Mouse (Mus musculus): ENCODE measurements around the gene Abcf2.

Abcf2 gene

GRCm38 (mm10) chr5:24601911-24602750 lies 24.9 kb upstream of the Abcf2 start:
- DNase-seq (ENCODE audit: low spot score in 2 of 2), result no peak

GRCm38 (mm10) chr5:24601071-24601835 lies 24.0 kb upstream of the Abcf2 start:
- no peak for DNase-seq (ENCODE audit: low spot score in 2 of 2)

GRCm38 (mm10) chr5:24600236-24600635 lies 23.0 kb upstream of the Abcf2 start:
- DNase-seq (ENCODE audit: low spot score in 2 of 2), result no peak

- DNase-seq (ENCODE audit: low spot score in 2 of 2), result no peak
Observed at GRCm38 (mm10) chr5:24599137-24599536, 21.9 kb upstream of the Abcf2 start.

- peak; percentile 45 to 85 for DNase-seq (ENCODE audit: low spot score in 2 of 2)
Observed at GRCm38 (mm10) chr5:24598570-24599006, 21.3 kb upstream of the Abcf2 start.

- DNase-seq (ENCODE audit: low spot score in 2 of 2), result no peak
Observed at GRCm38 (mm10) chr5:24597901-24598569, 20.8 kb upstream of the Abcf2 start.

- peak; percentile 73 to 85 for DNase-seq (ENCODE audit: low spot score in 2 of 2)
Observed at GRCm38 (mm10) chr5:24597221-24597728, 20.0 kb upstream of the Abcf2 start.

GRCm38 (mm10) chr5:24596519-24597171 lies 19.4 kb upstream of the Abcf2 start:
- no peak for DNase-seq (ENCODE audit: low spot score in 2 of 2)

GRCm38 (mm10) chr5:24595786-24596380 lies 18.6 kb upstream of the Abcf2 start:
- DNase-seq (ENCODE audit: low spot score in 2 of 2), result no peak

- no peak for DNase-seq (ENCODE audit: low spot score in 2 of 2)
Observed at GRCm38 (mm10) chr5:24595261-24595660, 18.0 kb upstream of the Abcf2 start.

GRCm38 (mm10) chr5:24594346-24594745 lies 17.1 kb upstream of the Abcf2 start:
- no peak for DNase-seq (ENCODE audit: low spot score in 2 of 2)

GRCm38 (mm10) chr5:24593928-24594327 lies 16.7 kb upstream of the Abcf2 start:
- no peak for DNase-seq (ENCODE audit: low spot score in 2 of 2)

GRCm38 (mm10) chr5:24593230-24593629 lies 16.0 kb upstream of the Abcf2 start:
- no peak for DNase-seq (ENCODE audit: low spot score in 2 of 2)

GRCm38 (mm10) chr5:24592471-24593160 lies 15.3 kb upstream of the Abcf2 start:
- no peak for DNase-seq (ENCODE audit: low spot score in 2 of 2)

- DNase-seq (ENCODE audit: low spot score in 2 of 2), result no peak
Observed at GRCm38 (mm10) chr5:24591796-24592470, 14.7 kb upstream of the Abcf2 start.

- DNase-seq (ENCODE audit: low spot score in 2 of 2), result peak in 1 of 2 experiments; percentile 27
Observed at GRCm38 (mm10) chr5:24591268-24591721, 14.0 kb upstream of the Abcf2 start.

- DNase-seq (ENCODE audit: low spot score in 2 of 2), result no peak
Observed at GRCm38 (mm10) chr5:24589511-24590500, 12.5 kb upstream of the Abcf2 start.

GRCm38 (mm10) chr5:24587200-24587577 lies 9.9 kb upstream of the Abcf2 start:
- DNase-seq (ENCODE audit: low spot score in 2 of 2), result no peak
